Mouse (Mus musculus): ENCODE data around the gene Aff3.

The Aff3 gene

DNA sequence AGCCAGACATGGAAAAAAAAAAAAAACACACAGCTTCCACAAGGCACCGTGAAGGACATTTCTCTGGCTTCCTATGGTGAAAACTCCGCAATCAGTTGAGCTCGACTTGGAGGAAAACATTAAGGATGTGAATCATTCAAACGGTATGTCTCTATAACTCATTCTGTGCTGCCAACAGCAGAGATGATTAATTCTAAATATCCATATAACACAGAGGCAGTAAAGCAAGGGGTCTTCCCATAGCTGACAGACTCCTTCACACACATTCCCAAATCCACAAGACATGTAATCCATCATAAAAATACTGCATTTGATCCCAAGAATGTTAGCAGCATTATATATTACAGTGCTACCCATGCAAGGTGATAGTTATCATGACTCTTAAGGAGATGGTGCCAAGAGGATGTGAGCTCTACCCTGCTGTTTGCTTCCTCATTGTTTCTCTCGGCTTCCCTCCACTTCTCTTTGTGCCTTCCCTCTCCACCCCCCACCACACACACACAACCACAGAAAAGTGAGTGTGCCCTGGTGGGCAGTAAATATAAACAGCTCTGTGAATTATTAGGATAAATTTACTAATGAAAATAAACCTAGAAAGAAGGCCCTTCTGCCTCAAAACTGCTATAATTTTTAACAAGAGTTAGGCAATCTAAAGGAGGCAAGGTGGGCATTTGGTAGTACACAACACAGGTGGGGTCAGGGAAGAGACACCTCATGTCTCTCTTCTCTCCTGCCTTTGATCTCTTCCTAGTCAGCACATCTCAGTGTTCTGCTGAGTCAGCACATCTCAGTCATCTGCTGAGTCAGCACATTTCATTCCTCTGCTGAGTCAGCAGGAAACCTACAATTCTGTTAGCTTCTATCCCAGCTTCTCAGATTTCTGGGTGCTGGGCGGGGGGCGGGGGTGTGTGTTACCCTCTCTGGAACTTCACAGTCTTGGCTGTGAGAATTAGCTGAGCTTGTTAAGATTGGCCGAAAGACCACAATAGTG is 115.8 kb downstream of the Aff3 start:
- DNase-seq (ENCODE audit: extremely low read depth, insufficient read length, low spot score) = no peak

DNA sequence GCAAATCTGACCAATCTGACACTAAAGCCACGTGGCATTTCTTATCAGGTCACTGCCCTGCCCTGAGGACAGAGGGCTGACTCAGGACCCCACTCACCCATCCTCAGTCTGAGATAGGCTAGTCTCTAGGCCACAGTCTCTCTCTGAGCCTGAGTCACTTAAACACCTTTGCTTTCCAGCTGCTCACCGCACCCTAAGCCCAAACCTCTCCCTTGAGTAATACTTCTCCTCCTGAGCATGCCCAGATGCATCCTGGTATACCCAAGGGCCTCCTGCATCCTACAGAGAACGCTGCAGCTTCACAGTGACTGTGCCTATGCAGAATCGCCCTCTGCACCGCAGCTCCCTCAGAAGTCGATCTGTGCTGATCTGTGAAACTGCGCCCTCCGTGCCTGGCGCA is 117.1 kb downstream of the Aff3 start:
- no peak for DNase-seq (ENCODE audit: extremely low read depth, insufficient read length, low spot score)

GRCm38 (mm10) chr1:38546696-38547095 is 118.1 kb downstream of the Aff3 start:
- no peak for DNase-seq (ENCODE audit: extremely low read depth, insufficient read length, low spot score)

- DNase-seq (ENCODE audit: extremely low read depth, insufficient read length, low spot score) = no peak
Measured at GRCm38 (mm10) chr1:38545282-38545945, 119.3 kb downstream of the Aff3 start.

DNA sequence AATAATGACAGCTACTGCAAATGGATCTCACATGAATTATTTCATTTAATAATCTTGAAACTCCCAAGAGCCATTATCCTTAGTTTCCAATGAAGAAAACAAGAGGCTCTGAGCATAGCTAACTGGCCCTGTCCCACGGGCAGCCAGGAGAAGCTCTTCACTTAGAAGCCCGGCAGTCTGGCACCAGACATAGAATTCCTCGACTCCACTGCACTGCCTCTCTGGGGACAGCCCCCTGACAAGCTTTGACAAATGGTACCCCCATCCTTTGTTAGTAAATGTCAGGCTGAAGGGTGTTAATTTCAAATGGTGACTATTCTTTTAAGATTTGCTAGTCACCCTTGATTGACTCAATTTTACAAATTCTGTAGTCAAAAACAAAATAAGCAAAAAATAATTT is 120.3 kb downstream of the Aff3 start:
- DNase-seq (ENCODE audit: extremely low read depth, insufficient read length, low spot score) = no peak

- DNase-seq (ENCODE audit: extremely low read depth, insufficient read length, low spot score) = no peak
Measured at GRCm38 (mm10) chr1:38541536-38541935, 123.2 kb downstream of the Aff3 start.

DNA sequence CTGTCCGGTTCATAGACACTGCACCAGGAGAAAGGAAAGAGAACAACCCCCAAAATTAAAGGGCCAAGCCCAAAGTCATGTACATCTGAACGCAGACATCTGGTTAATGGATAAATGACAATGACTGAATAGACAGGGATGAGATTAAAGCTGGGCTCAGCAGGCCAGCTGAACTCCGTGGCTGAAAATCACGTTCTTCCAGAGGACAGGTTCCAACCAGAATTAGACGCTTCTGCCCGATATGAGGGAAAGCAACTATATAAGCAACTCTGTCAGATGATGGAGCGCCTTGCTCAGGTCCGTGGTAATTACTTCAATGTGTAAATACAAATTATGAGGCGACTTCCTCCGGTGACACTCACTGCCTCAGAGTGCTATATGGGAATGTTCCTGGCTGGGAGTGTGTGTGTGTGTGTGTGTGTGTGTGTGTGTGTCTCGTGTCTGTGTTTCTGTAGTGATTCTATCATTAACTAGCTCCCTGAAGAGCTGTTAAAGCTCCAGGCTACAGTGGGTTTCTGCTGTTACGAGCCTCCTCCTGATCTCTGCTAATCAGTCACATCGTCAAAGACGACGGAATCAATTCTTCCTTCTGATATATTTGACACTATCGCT is 127.7 kb downstream of the Aff3 start:
- no peak for DNase-seq (ENCODE audit: extremely low read depth, insufficient read length, low spot score)

DNA sequence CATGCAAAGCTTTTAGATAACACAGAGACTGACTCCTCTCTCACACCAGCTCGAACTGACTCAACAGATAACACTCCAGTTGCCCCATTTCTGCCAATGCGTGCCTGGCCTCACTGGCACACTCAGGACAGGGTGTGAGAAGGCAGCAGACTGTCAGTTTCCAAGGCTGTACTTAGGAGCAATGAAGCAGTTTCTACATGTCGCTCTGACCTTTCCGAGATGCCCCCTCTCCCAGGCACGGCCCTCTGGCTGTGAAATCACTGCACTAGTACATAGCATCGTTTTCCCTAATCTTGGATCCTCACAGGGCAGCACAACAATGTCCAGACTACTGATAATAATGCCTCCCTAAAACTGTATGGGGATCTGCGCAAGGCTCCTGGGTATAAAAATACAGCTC is 132.2 kb downstream of the Aff3 start:
- no peak for DNase-seq (ENCODE audit: extremely low read depth, insufficient read length, low spot score)

DNA sequence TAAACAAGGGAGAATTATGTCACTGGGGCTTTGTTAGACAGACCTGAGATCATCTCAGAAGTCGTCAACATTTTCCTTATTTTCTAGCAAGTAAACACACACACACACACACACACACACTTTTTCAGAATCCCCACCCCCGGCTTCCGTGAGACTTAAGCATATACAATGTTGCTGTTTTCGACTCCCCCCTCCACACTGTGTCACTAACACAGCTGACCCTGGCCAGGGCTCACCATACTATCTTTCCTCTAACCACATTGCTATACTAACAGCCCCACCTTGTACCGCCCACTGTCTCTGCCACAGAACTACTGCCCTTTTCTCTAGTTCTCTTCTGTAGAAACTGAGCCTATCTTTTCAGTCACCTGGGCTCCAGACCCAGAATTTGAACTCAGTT is 136.1 kb downstream of the Aff3 start:
- no peak for DNase-seq (ENCODE audit: extremely low read depth, insufficient read length, low spot score)

- no peak for DNase-seq (ENCODE audit: extremely low read depth, insufficient read length, low spot score)
Measured at GRCm38 (mm10) chr1:38526568-38526967, 138.2 kb downstream of the Aff3 start.

GRCm38 (mm10) chr1:38521651-38522050 is 143.1 kb downstream of the Aff3 start:
- no peak for DNase-seq (ENCODE audit: extremely low read depth, insufficient read length, low spot score)

- no peak for DNase-seq (ENCODE audit: extremely low read depth, insufficient read length, low spot score)
Measured at GRCm38 (mm10) chr1:38516225-38516624, 148.5 kb downstream of the Aff3 start.

- DNase-seq (ENCODE audit: extremely low read depth, insufficient read length, low spot score) = no peak
Measured at GRCm38 (mm10) chr1:38514634-38515011, 150.1 kb downstream of the Aff3 start.

GRCm38 (mm10) chr1:38513970-38514633 is 150.7 kb downstream of the Aff3 start:
- DNase-seq (ENCODE audit: extremely low read depth, insufficient read length, low spot score) = no peak

DNA sequence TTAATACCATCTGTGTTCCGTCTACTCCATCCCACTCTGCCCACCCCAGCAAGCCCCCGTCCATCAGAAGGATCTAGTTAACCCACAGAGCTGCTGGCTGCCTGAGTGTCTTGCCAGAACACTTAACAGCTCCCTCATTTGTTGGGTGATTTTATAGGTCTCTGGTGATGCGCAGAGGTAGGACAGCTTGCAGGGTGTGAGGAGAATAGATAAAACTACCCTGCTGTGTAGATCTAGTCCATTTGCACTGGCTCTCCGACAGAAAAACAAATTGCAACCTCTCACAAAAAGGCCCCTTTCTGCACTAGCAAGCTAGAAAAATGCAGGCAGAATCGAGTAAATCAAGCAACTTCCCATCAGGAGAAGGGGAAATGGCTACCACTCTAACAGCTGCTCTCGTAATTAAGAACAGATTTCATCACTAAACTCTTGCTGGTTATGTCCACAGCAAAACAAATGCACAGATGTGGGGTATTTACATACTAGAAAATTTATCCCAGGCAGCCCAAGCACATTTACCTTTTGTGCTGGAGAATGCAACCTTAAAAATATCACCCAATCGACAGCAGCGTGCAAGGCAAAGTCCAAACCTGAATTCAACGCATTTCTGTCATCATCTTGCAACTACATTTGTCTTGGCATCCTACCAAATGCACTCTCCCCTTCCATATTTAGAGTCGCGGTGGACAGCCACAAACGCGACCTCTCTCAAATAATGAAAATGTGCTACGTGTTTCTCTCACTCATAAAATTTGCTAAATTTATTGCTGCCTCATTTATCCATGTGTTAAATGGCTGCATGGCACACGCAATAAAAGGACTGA is 152.3 kb downstream of the Aff3 start:
- DNase-seq (ENCODE audit: extremely low read depth, insufficient read length, low spot score) = no peak

DNA sequence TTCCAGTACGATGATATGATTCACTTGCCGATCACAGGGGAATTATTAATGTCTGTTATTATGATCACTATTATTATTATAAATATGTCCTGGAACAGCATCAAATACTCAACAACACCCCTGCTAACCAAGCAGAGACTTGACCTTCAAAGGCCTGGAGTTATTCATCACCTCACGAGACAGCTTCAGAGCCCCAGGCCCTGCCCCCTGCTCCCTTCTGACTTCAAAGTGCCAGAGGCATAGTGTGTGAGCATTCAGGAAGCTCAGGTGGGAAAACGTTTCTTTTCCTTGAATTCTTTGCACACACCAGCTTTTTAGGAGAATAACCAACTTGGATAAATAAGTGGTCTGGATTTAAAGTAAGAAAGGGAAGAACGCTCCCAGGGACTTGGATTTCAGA is 153.7 kb downstream of the Aff3 start:
- no peak for DNase-seq (ENCODE audit: extremely low read depth, insufficient read length, low spot score)

GRCm38 (mm10) chr1:38509301-38509700 is 155.5 kb downstream of the Aff3 start:
- no peak for DNase-seq (ENCODE audit: extremely low read depth, insufficient read length, low spot score)

DNA sequence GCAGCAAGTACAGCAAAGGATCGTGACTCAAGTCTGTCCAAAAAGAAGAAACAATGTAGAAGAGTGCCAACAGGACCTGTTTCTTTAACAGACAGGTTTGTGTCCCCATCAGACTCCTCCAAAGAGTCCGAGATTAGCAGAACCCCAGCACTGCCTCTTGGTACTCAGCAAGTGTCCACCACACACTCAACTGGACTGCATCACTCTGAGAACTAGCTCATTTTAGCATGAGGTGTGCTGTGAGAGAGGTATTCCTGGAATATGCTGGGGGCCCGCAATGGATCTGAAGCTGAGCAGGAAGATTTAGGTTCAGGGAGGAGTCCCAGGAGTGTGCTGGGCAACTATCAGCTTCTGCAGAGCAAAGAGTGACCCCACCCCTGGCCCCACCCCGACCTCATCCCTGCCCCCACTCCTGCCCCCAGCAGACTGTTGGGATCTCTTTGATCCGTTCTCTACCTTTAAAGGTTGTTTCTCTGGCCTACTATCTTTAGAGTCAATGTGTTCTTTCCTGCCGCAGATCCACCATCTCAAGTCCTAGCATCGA is 157.0 kb downstream of the Aff3 start:
- no peak for DNase-seq (ENCODE audit: extremely low read depth, insufficient read length, low spot score)

DNA sequence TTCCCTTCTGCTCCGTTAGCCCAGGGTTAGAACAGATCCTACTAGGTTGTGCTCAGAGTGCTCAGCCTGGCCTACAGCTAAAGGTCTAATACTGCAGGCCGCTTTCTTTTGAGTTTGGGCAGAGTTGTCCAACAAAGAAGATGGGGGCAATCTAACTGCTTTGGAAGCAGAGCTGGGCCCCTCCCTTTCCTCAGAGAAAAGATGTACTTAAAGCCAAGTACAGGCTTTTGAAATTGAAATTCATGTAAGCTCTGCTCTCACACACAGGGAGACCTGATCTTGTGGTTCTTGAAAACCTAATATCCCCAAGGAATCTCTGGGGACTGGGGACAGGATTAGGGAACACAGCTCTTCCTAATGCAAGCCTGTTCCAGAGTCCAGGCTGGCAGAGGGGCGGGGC is 158.4 kb downstream of the Aff3 start:
- no peak for DNase-seq (ENCODE audit: extremely low read depth, insufficient read length, low spot score)

Measured in 3134 (cell line).